Mouse (Mus musculus): Measurements from ENCODE around the gene Atp6v0c.

DNA sequence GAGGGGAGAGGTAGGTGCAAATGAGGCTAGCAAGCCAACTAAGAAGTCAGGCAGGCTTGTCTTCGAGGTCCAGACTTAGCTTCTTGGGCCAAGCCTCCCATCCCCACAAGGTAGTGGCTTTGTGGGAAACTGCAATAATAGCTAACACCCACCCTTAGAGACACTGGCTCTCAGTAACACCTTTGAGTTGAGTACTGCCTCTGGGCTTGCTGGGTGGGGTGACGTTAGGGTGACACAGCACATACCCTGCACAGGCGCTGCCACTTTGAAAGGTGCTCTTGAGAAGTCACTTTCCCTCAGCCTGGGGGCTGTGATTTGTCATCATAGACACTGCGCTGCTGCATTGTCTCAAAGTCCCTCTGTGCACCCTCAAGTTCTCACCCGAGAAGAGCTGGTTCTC is 24.3 kb upstream of the Atp6v0c start:
- no peak for TF ChIP-seq CTCF (IDR thresholded peaks at IDR 0.05; ENCODE audit: low read depth)
- TF ChIP-seq EP300 (IDR thresholded peaks at IDR 0.05; ENCODE audit: low read depth): no peak

All from liver, embryonic 14.5 days (tissue).